Mouse (Mus musculus): ENCODE measurements around the gene Cryba2. TPM values are rescaled to one million over a fixed set of nuclear protein-coding genes. Genes with fewer than 3 reads are reported as not detected.
A peak's percentile ranks its signal among the peaks of the same experiment; 100 is the strongest.

Gene Cryba2
- polyA plus RNA-seq, 1 experiment from 2014 or later: not detected

MicroRNAs encoded within 50 kb of the gene (microRNA counts, 519-probe panel; counts per million panel counts)
- 2,193 counts per million, percentile 38 among the panel's probes with 10 or more counts for microRNA mmu-miR-375

Small RNA genes lying within 50 kb of the gene (microRNA-seq; reads per million reads assigned to microRNA genes)
- 2,012 reads per million, percentile 82 among the genes with 10 or more reads in this experiment for gene Mir375

Other genes starting within 250 kb of the Cryba2 start
- gene Ttll4, start 231.4 kb downstream of the Cryba2 start, polyA plus RNA-seq (2015; fragmentation: Nextera tagmentation; extraction: Ambion mirVana): 4.3 and 4.6 TPM in 2 replicates
- 7.5 and 8.9 TPM in 2 replicates for gene Cyp27a1, start 179.6 kb downstream of the Cryba2 start, polyA plus RNA-seq (2015; fragmentation: Nextera tagmentation; extraction: Ambion mirVana)
- gene Prkag3, start 143.9 kb downstream of the Cryba2 start, polyA plus RNA-seq (2015; fragmentation: Nextera tagmentation; extraction: Ambion mirVana): 0.19 and 0.25 TPM in 2 replicates
- gene Wnt6, start 121.3 kb downstream of the Cryba2 start, polyA plus RNA-seq (2015; fragmentation: Nextera tagmentation; extraction: Ambion mirVana): 0.06 and 0.11 TPM in 2 replicates
- not detected in 2 replicates for gene Wnt10a, start 101.6 kb downstream of the Cryba2 start, polyA plus RNA-seq (2015; fragmentation: Nextera tagmentation; extraction: Ambion mirVana)
- not detected in 2 replicates for gene Cdk5r2, start 38.2 kb downstream of the Cryba2 start, polyA plus RNA-seq (2015; fragmentation: Nextera tagmentation; extraction: Ambion mirVana)
- not detected in 2 replicates for gene Fev, start 7.7 kb downstream of the Cryba2 start, polyA plus RNA-seq (2015; fragmentation: Nextera tagmentation; extraction: Ambion mirVana)
- gene Cfap65, start 42.5 kb upstream of the Cryba2 start, polyA plus RNA-seq (2015; fragmentation: Nextera tagmentation; extraction: Ambion mirVana): not detected in 2 replicates
- gene Ihh, start 58.5 kb upstream of the Cryba2 start, polyA plus RNA-seq (2015; fragmentation: Nextera tagmentation; extraction: Ambion mirVana): 2.6 and 4.0 TPM in 2 replicates
- gene Nhej1, start 232.1 kb upstream of the Cryba2 start, polyA plus RNA-seq (2015; fragmentation: Nextera tagmentation; extraction: Ambion mirVana): 5.6 and 6.0 TPM in 2 replicates
- 2.5 and 2.6 TPM in 2 replicates for gene Slc23a3, start 240.7 kb upstream of the Cryba2 start, polyA plus RNA-seq (2015; fragmentation: Nextera tagmentation; extraction: Ambion mirVana)
- 46.2 and 51.1 TPM in 2 replicates for gene Cnppd1, start 249.6 kb upstream of the Cryba2 start, polyA plus RNA-seq (2015; fragmentation: Nextera tagmentation; extraction: Ambion mirVana)
- gene Retreg2, start 249.6 kb upstream of the Cryba2 start, polyA plus RNA-seq (2015; fragmentation: Nextera tagmentation; extraction: Ambion mirVana): 47.7 and 52.7 TPM in 2 replicates